Mouse (Mus musculus): ENCODE measurements at regions not wholly inside any gene's neighbourhood (a gene's known extent, or its start where the extent isn't known, plus 50 kb on each side); places are given as distances from the start of the nearest gene placed in this dataset.

DNA sequence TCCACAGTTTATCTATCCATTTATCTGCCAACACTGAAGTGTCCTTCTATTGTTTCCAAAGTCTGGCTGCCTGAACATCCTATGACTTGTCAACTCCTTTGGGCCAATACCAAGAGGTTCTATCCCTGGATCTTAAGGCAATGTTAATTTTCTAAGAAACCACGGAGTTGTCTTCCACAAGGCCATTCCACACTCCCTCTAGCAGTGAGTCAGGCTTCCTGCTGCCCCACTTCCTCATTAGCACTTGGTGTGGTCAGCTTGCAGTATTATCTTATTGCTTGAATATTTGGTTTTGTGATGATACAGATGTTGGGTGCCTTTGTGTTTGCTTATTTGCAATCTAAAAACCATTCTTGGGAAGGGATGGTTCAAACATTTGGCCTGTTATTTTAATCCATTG lies 87.5 kb upstream of the Ppp2r2d start:
- no peak for TF ChIP-seq POLR2A (IDR thresholded peaks at IDR 0.05; ENCODE audit: low read depth, low read length)
- no peak for TF ChIP-seq CTCF (IDR thresholded peaks at IDR 0.05; ENCODE audit: extremely low read depth, insufficient read length, insufficient replicate concordance, low read depth, low read length)

Data from small intestine, adult 2 months (tissue).